Mouse (Mus musculus) left cerebral cortex, adult 2 months (tissue): Measurements from ENCODE around the gene Tnfsf15. TPM values are rescaled to one million over a fixed set of nuclear protein-coding genes. Genes with fewer than 3 reads are reported as not detected.

Experiments
- DNase-seq, 2 experiments: peaks; one replicate each; pipeline ENCODE4 v3.0.0; 2021 to 2022; ENCODE audit warnings: low spot score in 2 of 2, mixed read lengths in 1 of 2; ENCODE audit errors: extremely low spot score in 1 of 2
- H3K27ac ChIP-seq: fragments of 200-600 bp; 2 replicates; pipeline ENCODE4 v1.8.1; 2022
- H3K4me3 ChIP-seq: fragments of 200-600 bp; 2 replicates; pipeline ENCODE4 v1.8.1; 2022
- CTCF ChIP-seq: fragments of 200-600 bp; IDR thresholded peaks from 2 replicates; pipeline ENCODE4 v1.8.1; 2022; ENCODE audit warnings: antibody characterized with exemption, mild to moderate bottlenecking, moderate library complexity
- intact Hi-C: fragments of 180-260 bp; cut with DNase I; formaldehyde crosslinking; loops from one replicate; pipeline ENCODE4 v1.15.1; 2025
- long read RNA-seq, 2 experiments: library from polyadenylated mRNA; stranded (forward); transcript quantifications; one replicate each; pipeline ENCODE4 v2.0.0; 2021; ENCODE audit warnings: borderline mapping rate in 2 of 2
- total RNA-seq, 2 experiments: library from RNA; stranded (reverse); gene quantifications; 2 replicates each; pipeline ENCODE4 v1.2.3; 2021

Gene Tnfsf15
- total RNA-seq = under 1 TPM; 0.23 to 0.29 TPM
- long read RNA-seq, experiment 1 = 0 reads
- long read RNA-seq, experiment 2, partial matches to known transcripts = 0 of 2 reads
- long read RNA-seq, experiment 2, other reads (novel, unspliced or antisense) = 2 of 2 reads

- DNase-seq = peak in 1 of 2 experiments; percentile 11
- TF ChIP-seq CTCF = no peak
- no peak within 1 kb of the TSS for H3K4me3 ChIP-seq
- H3K27ac ChIP-seq = no peak within 1 kb of the TSS
- intact Hi-C loops = no loop called here
Observed at GRCm38 (mm10) chr4:63744693-63745171, at the start of gene Tnfsf15. Gene Tnfsf15 (minus strand): TSS chr4:63745113.

GRCm38 (mm10) chr4:63792328-63792727 is 47.4 kb upstream of the Tnfsf15 start:
- H3K27ac ChIP-seq = no peak overlapping the region
- H3K4me3 ChIP-seq = no peak overlapping the region
- intact Hi-C loops = no loop called here

GRCm38 (mm10) chr4:63785466-63785865 is 40.6 kb upstream of the Tnfsf15 start:
- DNase-seq = no peak
- Histone ChIP-seq H3K4me3 (no peak overlapping the region), H3K27ac (no peak overlapping the region)
- intact Hi-C loops = no loop called here
- no peak for TF ChIP-seq CTCF

More at GRCm38 (mm10) chr4:63792328-63792727, 47.4 kb upstream of the Tnfsf15 start:
- no peak for DNase-seq
- TF ChIP-seq CTCF = no peak

- no peak for DNase-seq
- intact Hi-C loops = no loop called here
- Histone ChIP-seq H3K4me3 (no peak overlapping the region), H3K27ac (no peak overlapping the region)
- no peak for TF ChIP-seq CTCF
Observed at GRCm38 (mm10) chr4:63783826-63784225, 38.9 kb upstream of the Tnfsf15 start.

- TF ChIP-seq CTCF = peak; percentile 20
- intact Hi-C loops = no loop called here
- no peak overlapping the region for H3K27ac ChIP-seq
- H3K4me3 ChIP-seq = no peak overlapping the region
- DNase-seq = no peak
Observed at GRCm38 (mm10) chr4:63782970-63783613, 38.2 kb upstream of the Tnfsf15 start.

GRCm38 (mm10) chr4:63777223-63777622 is 32.3 kb upstream of the Tnfsf15 start:
- Histone ChIP-seq H3K4me3 (no peak overlapping the region), H3K27ac (no peak overlapping the region)
- no peak for DNase-seq
- no peak for TF ChIP-seq CTCF
- intact Hi-C loops = no loop called here

GRCm38 (mm10) chr4:63773306-63774090 is 28.6 kb upstream of the Tnfsf15 start:
- intact Hi-C loops = no loop called here
- Histone ChIP-seq H3K27ac (no peak overlapping the region), H3K4me3 (no peak overlapping the region)
- TF ChIP-seq CTCF = no peak
- DNase-seq = no peak

- intact Hi-C loops = no loop called here
- no peak for TF ChIP-seq CTCF
- no peak overlapping the region for H3K27ac ChIP-seq
Observed at GRCm38 (mm10) chr4:63772514-63772913, 27.6 kb upstream of the Tnfsf15 start.

GRCm38 (mm10) chr4:63771291-63771690 is 26.4 kb upstream of the Tnfsf15 start:
- intact Hi-C loops = no loop called here

More at GRCm38 (mm10) chr4:63772514-63772913, 27.6 kb upstream of the Tnfsf15 start:
- no peak overlapping the region for H3K4me3 ChIP-seq
- no peak for DNase-seq

GRCm38 (mm10) chr4:63769161-63769560 is 24.2 kb upstream of the Tnfsf15 start:
- no peak for DNase-seq
- no peak for TF ChIP-seq CTCF
- no peak overlapping the region for H3K4me3 ChIP-seq
- intact Hi-C loops = no loop called here
- H3K27ac ChIP-seq = no peak overlapping the region

More at GRCm38 (mm10) chr4:63771291-63771690, 26.4 kb upstream of the Tnfsf15 start:
- no peak overlapping the region for H3K4me3 ChIP-seq
- no peak for DNase-seq
- no peak overlapping the region for H3K27ac ChIP-seq
- no peak for TF ChIP-seq CTCF

GRCm38 (mm10) chr4:63765050-63765449 is 20.1 kb upstream of the Tnfsf15 start:
- intact Hi-C loops = no loop called here
- Histone ChIP-seq H3K27ac (no peak overlapping the region), H3K4me3 (no peak overlapping the region)
- DNase-seq = no peak
- TF ChIP-seq CTCF = no peak

GRCm38 (mm10) chr4:63759931-63760330 is 15.0 kb upstream of the Tnfsf15 start:
- intact Hi-C loops = no loop called here
- H3K27ac ChIP-seq = no peak overlapping the region
- no peak for DNase-seq
- no peak overlapping the region for H3K4me3 ChIP-seq
- TF ChIP-seq CTCF = no peak
